Mouse (Mus musculus) erythroblast, embryonic 14.5 days (primary cell): ENCODE data around the gene Bsn. TPM values are rescaled to one million over a fixed set of nuclear protein-coding genes. Genes with fewer than 3 reads are reported as not detected.

Experiments used
- H3K27me3 ChIP-seq: 2 replicates; pipeline ENCODE4 v1.6.1; 2012; ENCODE audit warnings: inconsistent platforms; ENCODE audit not compliant: control insufficient read depth
- H3K36me3 ChIP-seq: 2 replicates; pipeline ENCODE4 v1.6.1; 2012; ENCODE audit warnings: mild to moderate bottlenecking, inconsistent platforms; ENCODE audit not compliant: control insufficient read depth
- H3K4me1 ChIP-seq: 2 replicates; pipeline ENCODE4 v1.6.1; 2012; ENCODE audit warnings: inconsistent platforms; ENCODE audit not compliant: control insufficient read depth
- H3K4me3 ChIP-seq: replicated peaks from 2 replicates; pipeline ENCODE3; 2012; ENCODE audit warnings: moderate library complexity, mild to moderate bottlenecking, inconsistent platforms
- H3K9me3 ChIP-seq: 2 replicates; pipeline ENCODE4 v1.6.1; 2012; ENCODE audit warnings: low read length, inconsistent platforms, mixed read lengths; ENCODE audit not compliant: control insufficient read depth
- GATA1 ChIP-seq: IDR thresholded peaks from 2 replicates; pipeline ENCODE4 v1.6.1; 2012; ENCODE audit warnings: low read length, inconsistent platforms, mixed read lengths
- TAL1 ChIP-seq: IDR thresholded peaks from 3 replicates; pipeline ENCODE4 v1.6.1; 2012; ENCODE audit warnings: low read length, inconsistent platforms, mixed read lengths
- polyA plus RNA-seq: library from polyadenylated mRNA; stranded (reverse); fragments of >175 nt; gene quantifications from 2 replicates; pipeline ENCODE4 v1.2.3, GENCODE M21; 2012

Bsn gene
- polyA plus RNA-seq, 1 experiment, result 0.07 TPM

GRCm38 (mm10) chr9:108052885-108053664 lies 137.1 kb downstream of the Bsn start, which contains the start of gene Amigo3:
TSS of gene Amigo3 (plus strand) at chr9:108053159.
- Histone ChIP-seq H3K9me3 (no peaks in the 10 kb centered on the region), H3K27me3 (no peaks in the 10 kb centered on the region), H3K4me1 (peaks cover 61% of the 10 kb centered on the region), H3K36me3 (peaks cover 86% of the 10 kb centered on the region), H3K4me3 (peak within 1 kb of the TSS; percentile 3)
- TF ChIP-seq TAL1, result no peak
- TF ChIP-seq GATA1, result no peak

DNA sequence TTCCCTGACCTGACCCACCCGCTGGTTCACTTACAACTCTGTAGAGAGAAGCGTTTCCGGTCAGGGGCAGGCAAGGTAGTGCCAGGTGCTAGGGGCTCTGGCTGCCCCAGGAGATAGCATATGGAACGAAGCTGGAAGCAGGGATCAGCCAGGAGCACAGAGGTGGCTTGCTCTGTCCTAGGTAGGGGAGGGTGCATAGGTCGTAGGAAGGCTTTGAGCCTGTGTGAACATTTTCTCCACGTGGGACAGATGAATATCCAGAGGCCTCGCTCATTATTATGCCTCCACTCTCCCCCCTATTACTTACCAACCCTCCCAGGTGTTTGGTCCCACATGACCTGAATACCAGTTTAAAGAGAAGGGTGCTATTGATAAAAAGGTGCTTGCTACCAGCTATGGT lies 137.8 kb downstream of the Bsn start:
- no peak for TF ChIP-seq TAL1
- H3K36me3 ChIP-seq, result peaks cover 86% of the 10 kb centered on the region

GRCm38 (mm10) chr9:108051931-108052220 lies 138.3 kb downstream of the Bsn start:
- TF ChIP-seq GATA1 (no peak), TAL1 (no peak)
- Histone ChIP-seq H3K27me3 (no peaks in the 10 kb centered on the region), H3K4me3 (no peak overlapping the region), H3K36me3 (peaks cover 86% of the 10 kb centered on the region), H3K4me1 (peaks cover 73% of the 10 kb centered on the region), H3K9me3 (no peaks in the 10 kb centered on the region)

More for the DNA sequence above, 137.8 kb downstream of the Bsn start:
- no peak overlapping the region for H3K4me3 ChIP-seq
- no peaks in the 10 kb centered on the region for H3K9me3 ChIP-seq
- no peaks in the 10 kb centered on the region for H3K27me3 ChIP-seq
- peaks cover 67% of the 10 kb centered on the region for H3K4me1 ChIP-seq

DNA sequence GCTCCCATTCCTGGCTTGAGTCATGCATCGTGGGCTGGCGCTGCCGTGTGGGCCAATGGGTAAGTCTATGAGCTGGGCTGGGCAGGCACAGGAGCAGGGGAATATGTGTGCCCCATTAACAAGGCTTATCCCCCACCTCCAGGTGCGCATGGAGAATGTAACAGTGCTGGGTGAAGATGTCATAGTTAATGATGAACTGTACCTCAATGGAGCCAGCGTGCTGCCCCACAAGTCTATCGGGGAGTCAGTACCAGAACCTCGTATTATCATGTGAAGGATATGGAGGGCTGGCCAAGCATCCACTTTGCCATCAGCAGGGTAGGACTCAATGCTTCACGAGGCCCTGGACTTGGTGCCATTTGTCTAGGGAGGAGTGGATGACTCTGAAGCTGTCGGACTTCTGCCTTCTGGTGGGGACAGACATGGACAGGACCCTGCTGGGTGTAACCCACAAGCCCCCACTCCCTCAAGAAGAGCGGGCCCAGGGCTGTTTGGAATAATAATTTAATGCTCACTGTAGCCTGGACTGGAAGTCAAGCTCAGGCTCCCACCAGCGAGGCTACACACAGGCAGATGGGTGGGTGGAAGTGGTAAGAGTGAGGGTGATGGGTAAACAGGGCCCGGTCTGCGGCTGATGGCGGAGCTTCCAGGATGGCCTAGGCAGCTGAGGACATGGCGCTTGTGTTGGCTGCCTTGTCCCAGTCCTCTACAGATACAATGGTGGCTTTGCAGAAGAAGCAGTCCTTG lies 138.8 kb downstream of the Bsn start:
- TF ChIP-seq TAL1, result no peak
- TF ChIP-seq GATA1, result no peak
- H3K36me3 ChIP-seq, result peaks cover 86% of the 10 kb centered on the region

DNA sequence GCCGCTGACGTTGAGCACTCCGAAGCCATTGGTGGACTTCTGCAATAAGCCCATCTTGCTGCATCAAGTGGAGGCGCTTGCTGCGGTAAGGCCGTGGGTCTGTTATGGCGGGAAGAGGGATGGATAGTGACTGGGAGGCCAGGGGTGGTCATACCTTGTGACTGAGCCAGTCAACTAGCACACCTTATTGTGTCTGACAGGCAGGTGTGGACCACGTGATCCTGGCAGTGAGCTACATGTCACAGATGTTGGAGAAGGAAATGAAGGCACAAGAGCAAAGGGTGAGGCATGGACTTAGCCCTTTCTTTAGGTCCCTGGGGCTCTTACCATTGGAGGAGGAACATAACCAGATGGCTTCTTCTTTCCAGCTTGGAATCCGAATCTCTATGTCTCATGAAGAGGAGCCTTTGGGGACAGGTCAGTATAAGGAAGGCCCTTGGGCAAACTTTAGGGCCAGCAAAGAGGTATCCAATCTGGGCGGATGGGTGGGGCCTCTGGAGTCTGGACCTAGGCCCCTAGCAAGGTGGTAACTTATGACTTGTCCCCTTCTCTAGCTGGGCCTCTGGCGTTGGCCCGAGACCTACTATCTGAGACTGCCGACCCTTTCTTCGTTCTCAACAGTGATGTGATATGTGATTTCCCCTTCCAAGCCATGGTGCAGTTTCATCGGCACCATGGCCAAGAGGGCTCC lies 140.5 kb downstream of the Bsn start:
- H3K4me1 ChIP-seq, result peaks cover 89% of the 10 kb centered on the region
- peaks cover 86% of the 10 kb centered on the region for H3K36me3 ChIP-seq
- H3K27me3 ChIP-seq, result no peaks in the 10 kb centered on the region
- no peak for TF ChIP-seq GATA1
- TF ChIP-seq TAL1, result no peak
- H3K4me3 ChIP-seq, result peak overlapping the region; percentile 73
- no peaks in the 10 kb centered on the region for H3K9me3 ChIP-seq

More for the DNA sequence above, 138.8 kb downstream of the Bsn start:
- H3K9me3 ChIP-seq, result no peaks in the 10 kb centered on the region
- H3K4me1 ChIP-seq, result peaks cover 78% of the 10 kb centered on the region
- H3K27me3 ChIP-seq, result no peaks in the 10 kb centered on the region
- no peak overlapping the region for H3K4me3 ChIP-seq

- no peaks in the 10 kb centered on the region for H3K27me3 ChIP-seq
- H3K36me3 ChIP-seq, result peaks cover 84% of the 10 kb centered on the region
- no peaks in the 10 kb centered on the region for H3K9me3 ChIP-seq
- H3K4me1 ChIP-seq, result peaks cover 85% of the 10 kb centered on the region
- no peak for TF ChIP-seq TAL1
- no peak for TF ChIP-seq GATA1
- H3K4me3 ChIP-seq, result peak within 1 kb of the TSS; percentile 73
Observed at GRCm38 (mm10) chr9:108049016-108049455, 141.1 kb downstream of the Bsn start, which contains the start of gene Gmppb. TSS of gene Gmppb (plus strand) at chr9:108049242.

DNA sequence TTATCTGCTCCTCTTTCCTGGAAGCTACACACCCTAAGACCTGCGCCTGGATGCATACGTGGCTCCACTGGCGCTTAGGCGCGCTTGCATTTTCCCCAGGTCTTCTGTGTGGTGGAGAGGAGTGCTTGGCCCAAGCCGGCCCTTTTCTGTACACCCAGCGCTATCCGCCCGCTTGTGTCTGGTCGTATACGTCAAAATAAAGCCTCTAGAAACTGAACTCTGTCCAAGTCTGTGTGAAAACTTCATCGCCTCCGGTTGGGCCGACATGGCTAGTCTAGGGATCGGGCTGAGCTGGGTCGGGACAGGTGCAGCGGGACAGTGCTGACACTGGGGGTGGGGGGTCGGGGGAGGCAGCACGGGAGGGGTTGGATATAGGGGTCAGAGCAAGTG lies 141.6 kb downstream of the Bsn start:
- Histone ChIP-seq H3K4me1 (peaks cover 81% of the 10 kb centered on the region), H3K9me3 (no peaks in the 10 kb centered on the region), H3K4me3 (peak overlapping the region; percentile 73), H3K27me3 (no peaks in the 10 kb centered on the region), H3K36me3 (peaks cover 84% of the 10 kb centered on the region)
- TF ChIP-seq TAL1 (no peak), GATA1 (no peak)

- H3K4me3 ChIP-seq, result peak overlapping the region; percentile 73
- H3K36me3 ChIP-seq, result peaks cover 84% of the 10 kb centered on the region
- no peaks in the 10 kb centered on the region for H3K27me3 ChIP-seq
- TF ChIP-seq GATA1 (peak; percentile 84), TAL1 (no peak)
- peaks cover 74% of the 10 kb centered on the region for H3K4me1 ChIP-seq
- H3K9me3 ChIP-seq, result no peaks in the 10 kb centered on the region
Observed at GRCm38 (mm10) chr9:108047601-108048565, 142.3 kb downstream of the Bsn start.

DNA sequence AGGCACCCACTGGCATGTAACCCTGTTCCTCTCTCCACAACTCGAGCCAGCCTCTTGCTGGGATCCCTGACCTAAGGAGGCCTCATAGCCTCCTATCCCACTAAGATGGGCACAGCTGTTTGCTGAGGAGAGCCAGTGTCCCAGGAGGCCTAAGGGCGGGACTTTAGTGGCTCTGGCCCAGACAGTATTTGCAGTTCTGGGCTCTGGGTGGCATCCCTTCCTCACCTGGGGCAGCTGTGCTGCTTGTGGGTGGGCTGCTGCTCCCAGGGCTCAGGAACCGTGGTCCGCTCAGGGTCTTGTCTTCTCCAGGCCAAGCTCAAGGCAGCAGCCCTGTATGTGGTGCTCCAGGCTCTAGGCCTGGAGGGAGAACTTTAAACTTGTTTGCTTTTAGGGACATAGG lies 143.6 kb downstream of the Bsn start:
- H3K4me3 ChIP-seq, result no peak overlapping the region
- H3K4me1 ChIP-seq, result peaks cover 61% of the 10 kb centered on the region
- no peaks in the 10 kb centered on the region for H3K9me3 ChIP-seq
- H3K36me3 ChIP-seq, result peaks cover 84% of the 10 kb centered on the region
- TF ChIP-seq TAL1 (no peak), GATA1 (no peak)
- no peaks in the 10 kb centered on the region for H3K27me3 ChIP-seq

Other genes starting within 250 kb of the Bsn start
- 0.72 and 0.97 TPM in 2 replicates for gene Traip, start 240.2 kb downstream of the Bsn start, polyA plus RNA-seq
- gene Uba7, start 214.9 kb downstream of the Bsn start, polyA plus RNA-seq, result 14.4 and 22.3 TPM in 2 replicates
- gene Gm20661, start 207.3 kb downstream of the Bsn start, polyA plus RNA-seq, result 0.06 and 0.13 TPM in 2 replicates
- 15.9 and 16.0 TPM in 2 replicates for gene Inka1, start 204.5 kb downstream of the Bsn start, polyA plus RNA-seq
- 0.24 and 0.25 TPM in 2 replicates for gene Cdhr4, start 197.9 kb downstream of the Bsn start, polyA plus RNA-seq
- gene Gm20662, start 194.0 kb downstream of the Bsn start, polyA plus RNA-seq, result not detected in 2 replicates
- gene Ip6k1, start 187.9 kb downstream of the Bsn start, polyA plus RNA-seq, result 18.1 and 20.8 TPM in 2 replicates
- 0.32 and 0.61 TPM in 2 replicates for gene Gmppb, start 141.1 kb downstream of the Bsn start, polyA plus RNA-seq
- gene Amigo3, start 137.2 kb downstream of the Bsn start, polyA plus RNA-seq, result 0.01 and 0.08 TPM in 2 replicates
- gene Mst1, start 109.9 kb downstream of the Bsn start, polyA plus RNA-seq, result 2.4 and 2.6 TPM in 2 replicates
- 107 and 276 TPM in 2 replicates for gene Rnf123, start 107.0 kb downstream of the Bsn start, polyA plus RNA-seq
- 47.5 and 65.3 TPM in 2 replicates for gene Apeh, start 95.8 kb downstream of the Bsn start, polyA plus RNA-seq
- 0.67 and 0.75 TPM in 2 replicates for gene Dag1, start 73.6 kb upstream of the Bsn start, polyA plus RNA-seq
- gene Nicn1, start 100.0 kb upstream of the Bsn start, polyA plus RNA-seq, result not detected in 2 replicates
- not detected in 2 replicates for gene Amt, start 106.5 kb upstream of the Bsn start, polyA plus RNA-seq
- 12.9 and 13.9 TPM in 2 replicates for gene Rhoa, start 115.7 kb upstream of the Bsn start, polyA plus RNA-seq
- gene Tcta, start 115.8 kb upstream of the Bsn start, polyA plus RNA-seq, result 0.16 TPM in 2 replicates
- gene Gpx1, start 148.5 kb upstream of the Bsn start, polyA plus RNA-seq, result 533 and 609 TPM in 2 replicates
- gene Usp4, start 157.5 kb upstream of the Bsn start, polyA plus RNA-seq, result 16.0 and 23.8 TPM in 2 replicates
- 0.88 and 0.93 TPM in 2 replicates for gene 1700102P08Rik, start 202.4 kb upstream of the Bsn start, polyA plus RNA-seq
- gene Ccdc36, start 238.1 kb upstream of the Bsn start, polyA plus RNA-seq, result not detected in 2 replicates
- gene BC048562, start 246.1 kb upstream of the Bsn start, polyA plus RNA-seq, result not detected in 2 replicates